Comparison of ENCODE assay signal across 9 mouse cellular contexts in the genomic region with DNA sequence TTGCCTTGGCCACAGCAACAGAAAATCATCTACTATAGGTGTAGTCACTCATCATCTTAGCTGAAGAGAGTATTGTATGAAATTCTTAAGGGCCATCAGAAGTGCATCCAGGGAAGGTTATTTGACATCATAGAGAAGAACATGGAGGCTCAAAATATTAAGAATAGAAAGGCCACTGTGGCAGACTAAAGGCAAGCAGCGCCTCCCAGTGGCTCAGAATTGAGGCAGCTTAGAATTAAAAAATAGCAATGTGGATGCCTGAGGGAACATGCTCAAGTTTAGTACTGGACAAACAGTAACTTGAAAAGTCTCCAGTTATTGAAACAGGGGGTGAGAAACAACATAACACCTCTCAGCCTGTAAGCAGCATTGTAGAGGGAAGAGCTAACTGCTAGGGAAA.
DNase-seq lines count a peak whose midpoint lies in the region; ATAC-seq lines count a peak whose summit lies in the region.
"Had no signal": no experiment of that assay in that cellular context is flagged by ENCODE, and none has a peak within 500 bp of the region (broad histone marks: within the 10 kb centered on the region; RNA-seq: fewer than 3 reads in every experiment).

No protein-coding gene starts in this region.

- no peaks in the 10 kb centered on the region for H3K9me3 ChIP-seq in heart, embryonic 10.5 days

- H3K27me3 ChIP-seq in heart, embryonic 10.5 days (ENCODE audit: insufficient read depth, poor library complexity, severe bottlenecking), result no peaks in the 10 kb centered on the region
- H3K27me3 ChIP-seq: megakaryocyte, embryonic 14.5 days had no signal

- no peak for ATAC-seq in frontal cortex, adult (ENCODE audit: low TSS enrichment)

- peak; percentile 28 for DNase-seq in heart, adult 8-10 months (ENCODE audit: low spot score)
- no peak for DNase-seq in heart, embryonic 10.5 days (ENCODE audit: low spot score)
- peak; percentile 68 for DNase-seq in testis, postnatal 10 days (ENCODE audit: low spot score)
- no peak for DNase-seq in testis, postnatal 14 days (ENCODE audit: low spot score)
- DNase-seq in cerebellum, adult 9-11 months, result peak; percentile 30
- peak; percentile 11 to 20 for DNase-seq in layer of hippocampus, postnatal 36 days
- peak; percentile 50 for DNase-seq in urinary bladder, postnatal 14 days (ENCODE audit: low spot score)

- no peaks in the 10 kb centered on the region for H3K4me1 ChIP-seq in heart, embryonic 10.5 days

- peaks cover 4% of the 10 kb centered on the region; the same call in 1 of the 2 replicates for H3K36me3 ChIP-seq in heart, embryonic 10.5 days

- 37% methylated on average over 1 of the region's 1 CpGs for WGBS in heart, embryonic 10.5 days

- no peak overlapping the region for H3K27ac ChIP-seq in heart, embryonic 10.5 days

- H3K4me3 ChIP-seq in heart, embryonic 10.5 days, result no peak overlapping the region
- H3K4me3 ChIP-seq: megakaryocyte, embryonic 14.5 days had no signal

Comparison
In these comparisons a context has a peak if more than half of its experiments do, and no peak if none do; other contexts are left out.
1. DNase-seq: peak in heart, adult 8-10 months (single experiment), testis, postnatal 10 days (single experiment), cerebellum, adult 9-11 months (single experiment), layer of hippocampus, postnatal 36 days (2 of 2) and urinary bladder, postnatal 14 days (single experiment); none in heart, embryonic 10.5 days (single experiment) and testis, postnatal 14 days (single experiment).